Mouse (Mus musculus): ENCODE measurements at regions not wholly inside any gene's neighbourhood (a gene's known extent, or its start where the extent isn't known, plus 50 kb on each side); places are given as distances from the start of the nearest gene placed in this dataset.

- DNase-seq: no peak
Measured at GRCm38 (mm10) chr2:51237451-51237850, 88.5 kb upstream of the Rnd3 start.

GRCm38 (mm10) chr2:51236852-51237251 lies 87.9 kb upstream of the Rnd3 start:
- no peak for DNase-seq

GRCm38 (mm10) chr2:51234427-51234826 lies 85.5 kb upstream of the Rnd3 start:
- DNase-seq: no peak

- DNase-seq: no peak
Measured at GRCm38 (mm10) chr2:51222851-51223250, 73.9 kb upstream of the Rnd3 start.

- no peak for DNase-seq
Measured at GRCm38 (mm10) chr2:51219714-51220113, 70.8 kb upstream of the Rnd3 start.

GRCm38 (mm10) chr2:51207150-51208022 lies 58.5 kb upstream of the Rnd3 start:
- no peak for DNase-seq

- DNase-seq: no peak
Measured at GRCm38 (mm10) chr2:51206332-51206731, 57.4 kb upstream of the Rnd3 start.

Data from adrenal gland, postnatal 10 days (tissue).